Mouse (Mus musculus) liver, postnatal 0 days (tissue): ENCODE measurements around the gene Hoxd8. TPM values are rescaled to one million over a fixed set of nuclear protein-coding genes. Genes with fewer than 3 reads are reported as not detected.

Experiments used
- ATAC-seq: fragments of 200-750 bp; cut with Nextera tagmentation; 2 replicates; pipeline ENCODE4 v1.8.0; 2017; ENCODE audit warnings: mild to moderate bottlenecking, moderate library complexity
- DNase-seq: peaks from one replicate; pipeline ENCODE4 v3.0.0-alpha.2; 2016
- H3K27ac ChIP-seq: fragments of 300-500 bp; sonication (generic); 2 replicates; pipeline ENCODE4 v1.5.1; 2014; ENCODE audit warnings: antibody characterized with exemption, moderate library complexity, mild to moderate bottlenecking, low read depth
- H3K27me3 ChIP-seq: fragments of 300-500 bp; sonication (generic); 2 replicates; pipeline ENCODE4 v1.6.1; 2014; ENCODE audit warnings: low read length, control low read depth, mixed read lengths; ENCODE audit not compliant: insufficient read depth
- H3K36me3 ChIP-seq: fragments of 300-500 bp; sonication (generic); replicated peaks from 2 replicates; pipeline ENCODE4 v1.6.1; 2014; ENCODE audit warnings: mild to moderate bottlenecking, control low read depth, low read length, moderate library complexity, mixed read lengths; ENCODE audit not compliant: insufficient read depth
- H3K4me1 ChIP-seq: fragments of 300-500 bp; sonication (generic); 2 replicates; pipeline ENCODE4 v1.6.1; 2014; ENCODE audit warnings: antibody characterized with exemption, mild to moderate bottlenecking, control low read depth; ENCODE audit not compliant: insufficient read depth
- H3K4me2 ChIP-seq: fragments of 300-500 bp; sonication (generic); 2 replicates; pipeline ENCODE4 v1.6.1; 2014; ENCODE audit warnings: low read depth, mild to moderate bottlenecking, low read length, moderate library complexity, mixed read lengths
- H3K4me3 ChIP-seq: fragments of 300-500 bp; sonication (generic); 2 replicates; pipeline ENCODE4 v1.5.1; 2014; ENCODE audit warnings: low read depth, low read length
- H3K9ac ChIP-seq: fragments of 300-500 bp; sonication (generic); replicated peaks from 2 replicates; pipeline ENCODE4 v1.6.1; 2014; ENCODE audit warnings: mild to moderate bottlenecking, moderate library complexity
- H3K9me3 ChIP-seq: fragments of 300-500 bp; sonication (generic); 2 replicates; pipeline ENCODE4 v1.6.1; 2016; ENCODE audit warnings: mild to moderate bottlenecking, control low read depth, low read length, mixed read lengths
- CTCF ChIP-seq: sonication (generic); IDR thresholded peaks from 2 replicates; pipeline ENCODE4 v1.5.1; 2016; ENCODE audit warnings: antibody characterized with exemption, low read depth
- EP300 ChIP-seq: IDR thresholded peaks from 2 replicates; pipeline ENCODE4 v1.6.1; 2016; ENCODE audit warnings: antibody characterized with exemption, low read depth, mild to moderate bottlenecking
- whole genome bisulfite sequencing: fragments of 180-500 bp; shearing (Covaris S2); extraction: QIAGEN DNeasy Blood & Tissue Kit; methylation state at CpG from one replicate; pipeline ENCODE4 v1.1.7; 2014; ENCODE audit not compliant: insufficient replicate concordance; 5-methylcytosine and 5-hydroxymethylcytosine counted together
- polyA plus RNA-seq: library from polyadenylated mRNA; unstranded; fragments of >200 nt; fragmentation: Nextera tagmentation; extraction: Ambion mirVana; gene quantifications from 2 replicates; pipeline ENCODE4 v1.2.1, GENCODE M21; 2015

Hoxd8 gene
- polyA plus RNA-seq, 1 experiment from 2014 or later = not detected

DNA sequence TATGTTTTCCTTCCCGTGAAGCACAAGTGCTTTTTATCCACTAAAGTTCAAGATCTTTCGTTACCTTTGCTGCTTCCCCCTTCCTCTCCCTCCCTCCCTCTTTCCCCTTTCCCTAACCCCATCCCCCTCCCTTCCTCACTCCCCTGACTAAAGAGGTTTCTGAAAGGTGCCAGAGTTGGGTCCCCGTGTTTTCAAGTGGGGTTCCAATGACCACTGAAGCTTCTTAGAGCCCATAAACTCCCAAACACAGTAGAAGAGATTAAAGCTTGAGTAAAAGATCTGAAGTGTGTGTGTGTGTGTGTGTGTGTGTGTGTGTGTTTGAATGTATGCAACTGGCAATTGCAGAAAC is 35.2 kb upstream of the Hoxd8 start:
- Histone ChIP-seq H3K36me3 (no peaks in the 10 kb centered on the region), H3K9ac (no peak overlapping the region), H3K27me3 (peaks cover 97% of the 10 kb centered on the region), H3K4me3 (no peak overlapping the region), H3K27ac (no peak overlapping the region), H3K4me2 (no peak overlapping the region), H3K9me3 (no peaks in the 10 kb centered on the region), H3K4me1 (peaks cover 7% of the 10 kb centered on the region)
- ATAC-seq = no peak
- 3% methylated on average over 3 of the region's 3 CpGs for WGBS
- no peak for DNase-seq
- no peak for TF ChIP-seq CTCF
- TF ChIP-seq EP300 = no peak

DNA sequence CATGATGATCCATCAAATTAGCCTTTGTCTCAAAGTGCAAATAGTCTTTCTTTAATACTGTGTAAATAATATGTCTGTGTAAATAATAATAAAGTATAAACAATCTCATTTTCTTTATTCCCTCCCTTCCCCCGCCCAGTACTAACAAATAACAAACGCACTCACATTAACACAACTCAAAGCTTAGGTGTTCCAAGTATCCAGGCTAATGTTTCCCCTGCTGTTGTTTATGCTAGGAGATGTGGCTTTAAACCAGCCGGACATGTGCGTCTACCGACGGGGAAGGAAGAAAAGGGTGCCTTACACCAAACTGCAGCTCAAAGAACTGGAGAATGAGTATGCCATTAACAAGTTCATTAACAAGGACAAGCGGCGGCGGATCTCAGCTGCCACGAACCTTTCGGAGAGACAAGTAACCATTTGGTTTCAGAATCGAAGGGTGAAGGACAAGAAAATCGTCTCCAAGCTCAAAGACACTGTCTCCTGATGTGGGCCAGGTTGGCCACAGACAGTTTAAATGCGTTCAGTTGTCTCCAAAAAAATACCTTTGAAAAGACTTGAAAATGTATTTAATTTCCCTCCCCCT is 34.7 kb upstream of the Hoxd8 start:
- ATAC-seq = no peak
- peaks cover 7% of the 10 kb centered on the region for H3K4me1 ChIP-seq
- no peaks in the 10 kb centered on the region for H3K9me3 ChIP-seq
- H3K4me2 ChIP-seq = no peak overlapping the region
- 2% methylated on average over 14 of the region's 14 CpGs for WGBS
- no peak overlapping the region for H3K4me3 ChIP-seq
- no peak overlapping the region for H3K27ac ChIP-seq
- TF ChIP-seq CTCF = no peak
- TF ChIP-seq EP300 = no peak
- no peaks in the 10 kb centered on the region for H3K36me3 ChIP-seq
- peaks cover 97% of the 10 kb centered on the region for H3K27me3 ChIP-seq
- no peak for DNase-seq
- no peak overlapping the region for H3K9ac ChIP-seq

DNA sequence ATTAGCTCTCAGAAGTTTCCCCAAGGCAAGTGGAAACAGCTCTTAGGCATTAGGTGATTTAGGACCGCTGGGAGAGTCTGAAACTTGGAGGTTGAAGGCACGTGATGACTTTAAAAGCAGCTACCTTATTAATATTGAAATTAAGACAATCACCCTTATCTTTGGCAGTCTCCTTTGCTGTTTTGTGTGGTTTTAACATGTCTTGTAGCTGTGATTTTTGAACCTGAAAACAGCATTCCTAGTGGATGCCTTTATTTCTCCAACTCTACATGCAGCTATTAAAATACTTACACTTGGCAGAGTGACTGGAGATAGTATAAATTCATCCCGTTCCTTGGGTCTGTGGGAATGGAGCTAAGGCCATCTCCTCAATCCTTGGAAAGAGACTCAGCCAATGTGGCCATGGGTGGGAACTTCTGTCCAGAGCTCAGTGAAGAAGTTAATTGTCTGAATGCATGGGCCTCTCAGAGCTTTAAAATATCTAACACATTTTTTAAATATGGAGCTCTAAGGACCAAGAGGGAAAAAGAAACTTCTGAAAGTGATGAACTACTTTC is 33.7 kb upstream of the Hoxd8 start:
- H3K4me2 ChIP-seq = no peak overlapping the region
- H3K27me3 ChIP-seq = peaks cover 98% of the 10 kb centered on the region
- no peaks in the 10 kb centered on the region for H3K9me3 ChIP-seq
- H3K36me3 ChIP-seq = no peaks in the 10 kb centered on the region
- no peak for TF ChIP-seq CTCF
- no peak for TF ChIP-seq EP300
- H3K9ac ChIP-seq = no peak overlapping the region
- DNase-seq (no peak), ATAC-seq (no peak)
- 6% methylated on average over 3 of the region's 3 CpGs for WGBS
- no peak overlapping the region for H3K4me3 ChIP-seq
- peaks cover 7% of the 10 kb centered on the region for H3K4me1 ChIP-seq
- H3K27ac ChIP-seq = no peak overlapping the region

DNA sequence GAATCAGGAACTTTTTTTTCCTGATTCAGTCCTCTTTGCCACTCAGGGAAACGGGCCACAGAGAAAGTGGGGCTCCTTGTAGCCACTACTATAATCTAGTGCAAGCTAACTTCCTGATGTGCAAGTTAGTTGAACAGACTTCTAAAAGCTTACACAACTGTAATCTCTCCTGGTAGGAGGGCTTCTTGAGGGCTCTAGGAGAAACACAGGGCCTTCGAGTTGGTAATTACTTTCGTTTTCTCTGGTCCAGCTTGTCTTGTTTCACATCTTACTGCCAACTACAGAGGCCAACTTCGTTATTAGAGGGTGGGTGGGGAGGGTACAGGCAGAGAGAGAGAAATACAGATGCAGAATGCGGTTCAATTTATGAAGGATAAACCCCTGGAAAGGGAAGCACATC is 32.6 kb upstream of the Hoxd8 start:
- Histone ChIP-seq H3K36me3 (no peaks in the 10 kb centered on the region), H3K27ac (no peak overlapping the region), H3K4me3 (peak overlapping the region; percentile 42; the same call in 1 of the 2 replicates), H3K27me3 (peaks cover 100% of the 10 kb centered on the region), H3K9me3 (no peaks in the 10 kb centered on the region), H3K4me1 (peaks cover 7% of the 10 kb centered on the region), H3K9ac (no peak overlapping the region), H3K4me2 (peak overlapping the region; percentile 48; the same call in 1 of the 2 replicates)
- DNase-seq (no peak), ATAC-seq (no peak)
- 5% methylated on average over 5 of the region's 5 CpGs for WGBS
- TF ChIP-seq EP300 (no peak), CTCF (no peak)

DNA sequence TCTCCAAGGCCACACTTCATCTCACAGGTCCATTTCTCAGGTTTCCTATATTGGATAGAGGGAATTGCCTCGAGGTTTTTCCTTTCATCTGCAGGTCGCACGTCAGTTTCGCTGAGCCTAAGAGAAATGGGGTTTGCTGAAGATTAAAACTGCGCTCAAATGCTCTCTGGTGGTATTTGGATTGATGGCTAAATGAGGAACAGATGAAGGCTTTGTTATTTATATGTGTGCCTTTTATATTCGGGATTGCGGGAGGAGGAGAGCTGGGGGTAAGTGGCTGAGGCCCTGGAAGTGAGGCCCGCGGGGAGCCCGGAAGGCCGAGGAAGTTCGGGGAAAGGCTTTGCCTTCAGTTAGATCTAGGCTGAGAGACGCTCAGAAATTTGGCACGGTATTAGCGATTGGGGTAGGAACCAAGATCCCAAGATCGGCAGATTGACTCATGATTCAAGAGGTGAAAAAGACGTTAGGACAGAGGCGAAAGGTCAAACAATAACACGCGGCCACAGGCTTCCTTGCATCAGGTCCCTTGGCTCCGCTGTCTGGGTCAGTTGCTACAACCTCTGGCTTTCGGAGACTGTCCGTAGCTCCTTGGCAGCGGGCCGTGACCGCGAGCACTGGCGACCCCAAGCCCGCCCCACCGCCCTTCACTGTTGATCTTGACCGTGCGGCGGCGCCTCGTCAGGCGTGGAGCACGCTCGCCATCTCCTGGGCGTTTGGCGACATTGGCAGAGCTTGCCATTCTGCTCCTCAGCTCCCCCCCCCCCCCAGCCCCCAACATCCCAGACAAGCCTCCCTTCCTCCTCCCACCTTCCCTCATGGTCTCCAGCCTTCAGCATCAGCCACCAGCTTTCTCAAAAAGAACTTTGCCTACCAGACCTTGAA is 31.7 kb upstream of the Hoxd8 start:
- Histone ChIP-seq H3K4me1 (peaks cover 7% of the 10 kb centered on the region), H3K27ac (no peak overlapping the region)
- peak; percentile 58; the same call in 1 of the 2 replicates for ATAC-seq

DNA sequence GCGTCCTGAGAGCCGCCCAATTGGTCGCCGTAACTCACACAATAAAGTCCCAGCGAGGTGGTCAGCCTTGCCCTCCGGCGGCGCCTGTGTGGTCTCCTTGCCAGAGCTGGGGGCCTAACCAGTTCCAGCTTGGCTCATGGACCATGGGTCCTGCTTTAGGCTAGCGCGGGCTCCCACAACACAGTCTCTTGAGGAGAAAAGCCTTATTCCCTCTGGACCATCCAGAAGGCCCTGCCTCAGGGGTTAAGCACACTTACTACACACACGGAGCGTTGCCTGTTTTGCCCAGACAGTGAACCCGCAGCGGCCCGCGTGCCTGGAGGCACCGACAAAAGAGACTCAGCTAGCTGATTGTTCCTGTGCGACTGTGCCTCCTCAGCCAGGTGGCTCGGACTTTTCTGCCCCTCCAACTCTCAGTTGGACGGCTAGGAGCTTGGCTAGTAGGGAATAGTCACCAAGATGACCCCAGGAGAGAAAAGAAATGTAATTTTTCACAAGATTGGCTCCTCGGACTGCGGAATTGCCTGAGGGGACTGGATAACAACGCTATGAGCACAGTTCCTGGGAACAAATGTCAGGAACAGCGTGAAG is 30.5 kb upstream of the Hoxd8 start:
- H3K9me3 ChIP-seq = no peaks in the 10 kb centered on the region
- no peak overlapping the region for H3K4me2 ChIP-seq
- peaks cover 100% of the 10 kb centered on the region for H3K27me3 ChIP-seq
- H3K9ac ChIP-seq = no peak overlapping the region
- WGBS = 3% methylated on average over 24 of the region's 24 CpGs
- no peak overlapping the region for H3K27ac ChIP-seq
- no peak overlapping the region for H3K4me3 ChIP-seq
- ATAC-seq (no peak), DNase-seq (no peak)
- TF ChIP-seq EP300 = no peak
- no peak for TF ChIP-seq CTCF
- H3K4me1 ChIP-seq = no peaks in the 10 kb centered on the region
- H3K36me3 ChIP-seq = no peaks in the 10 kb centered on the region

More for the DNA sequence above, 31.7 kb upstream of the Hoxd8 start:
- TF ChIP-seq EP300 (no peak), CTCF (peak; percentile 75)
- Histone ChIP-seq H3K36me3 (no peaks in the 10 kb centered on the region), H3K4me3 (peak overlapping the region; percentile 42), H3K27me3 (peaks cover 100% of the 10 kb centered on the region), H3K9me3 (no peaks in the 10 kb centered on the region), H3K4me2 (peak overlapping the region; percentile 61), H3K9ac (no peak overlapping the region)
- peak; percentile 72 for DNase-seq
- whole genome bisulfite sequencing = 3% methylated on average over 38 of the region's 40 CpGs
